Mouse (Mus musculus) neural tube, embryonic 13.5 days (tissue): Measurements from ENCODE around the gene Mpl. TPM values are rescaled to one million over a fixed set of nuclear protein-coding genes. Genes with fewer than 3 reads are reported as not detected.

ENCODE experiments used
- ATAC-seq: fragments of 200-750 bp; cut with Nextera tagmentation; 2 replicates; pipeline ENCODE4 v1.8.0; 2017; ENCODE audit warnings: low read depth, mild to moderate bottlenecking, moderate TSS enrichment, moderate library complexity
- H3K27ac ChIP-seq: fragments of 300-500 bp; sonication (generic); replicated peaks from 2 replicates; pipeline ENCODE4 v1.5.1; 2015; ENCODE audit warnings: moderate library complexity, mild to moderate bottlenecking, inconsistent platforms
- H3K27me3 ChIP-seq: fragments of 300-500 bp; sonication (generic); 2 replicates; pipeline ENCODE4 v1.6.1; 2015; ENCODE audit warnings: mild to moderate bottlenecking, inconsistent platforms
- H3K36me3 ChIP-seq: fragments of 300-500 bp; sonication (generic); 2 replicates; pipeline ENCODE4 v1.6.1; 2015; ENCODE audit warnings: mild to moderate bottlenecking, inconsistent platforms
- H3K4me1 ChIP-seq: fragments of 300-500 bp; sonication (generic); replicated peaks from 2 replicates; pipeline ENCODE4 v1.6.1; 2015; ENCODE audit warnings: inconsistent platforms
- H3K4me2 ChIP-seq: fragments of 300-500 bp; sonication (generic); 2 replicates; pipeline ENCODE4 v1.6.1; 2015; ENCODE audit warnings: inconsistent platforms, mild to moderate bottlenecking, moderate library complexity
- H3K4me3 ChIP-seq: fragments of 300-500 bp; sonication (generic); 2 replicates; pipeline ENCODE4 v1.5.1; 2015; ENCODE audit warnings: mild to moderate bottlenecking, inconsistent platforms
- H3K9ac ChIP-seq: fragments of 300-500 bp; sonication (generic); 2 replicates; pipeline ENCODE4 v1.6.1; 2015; ENCODE audit warnings: moderate library complexity, mild to moderate bottlenecking, inconsistent platforms
- H3K9me3 ChIP-seq: fragments of 300-500 bp; sonication (generic); 2 replicates; pipeline ENCODE4 v1.6.1; 2016; ENCODE audit warnings: inconsistent platforms
- WGBS: fragments of 180-500 bp; shearing (Covaris S2); methylation state at CpG from one replicate; pipeline ENCODE4 v1.1.7; 2015; 5-methylcytosine and 5-hydroxymethylcytosine counted together
- polyA plus RNA-seq: library from polyadenylated mRNA; unstranded; fragments of >200 nt; fragmentation: Nextera tagmentation; extraction: Ambion mirVana; gene quantifications from 2 replicates; pipeline ENCODE4 v1.2.1, GENCODE M21; 2015

Mpl gene
- polyA plus RNA-seq, 1 experiment from 2014 or later, result 0.42 TPM

DNA sequence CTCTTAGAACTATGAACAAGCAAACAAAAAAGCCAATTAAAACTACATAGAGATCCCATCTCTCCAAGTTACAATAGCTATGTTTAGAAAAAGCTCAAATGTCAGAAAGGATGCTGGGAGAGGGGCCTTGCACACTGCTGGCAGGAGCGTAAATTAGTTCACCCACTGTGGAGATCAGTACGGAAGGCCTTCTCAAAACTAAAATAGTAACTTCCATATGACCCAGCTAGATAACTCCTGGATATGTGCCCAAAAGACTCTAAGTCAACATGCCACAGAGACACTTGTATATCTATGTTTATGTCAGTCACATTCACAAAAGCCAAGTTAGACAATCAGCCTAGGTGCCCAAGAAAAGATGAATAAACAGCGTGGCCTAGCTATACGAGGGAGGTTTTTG lies 62.0 kb downstream of the Mpl start:
- 91% methylated on average over 4 of the region's 4 CpGs for WGBS
- ATAC-seq, result no peak
- H3K4me1 ChIP-seq, result no peaks in the 10 kb centered on the region
- H3K9ac ChIP-seq, result no peak overlapping the region
- peaks cover 99% of the 10 kb centered on the region for H3K36me3 ChIP-seq
- no peak overlapping the region for H3K4me2 ChIP-seq
- H3K27me3 ChIP-seq, result no peaks in the 10 kb centered on the region
- no peak overlapping the region for H3K4me3 ChIP-seq
- H3K27ac ChIP-seq, result no peak overlapping the region
- no peaks in the 10 kb centered on the region for H3K9me3 ChIP-seq

DNA sequence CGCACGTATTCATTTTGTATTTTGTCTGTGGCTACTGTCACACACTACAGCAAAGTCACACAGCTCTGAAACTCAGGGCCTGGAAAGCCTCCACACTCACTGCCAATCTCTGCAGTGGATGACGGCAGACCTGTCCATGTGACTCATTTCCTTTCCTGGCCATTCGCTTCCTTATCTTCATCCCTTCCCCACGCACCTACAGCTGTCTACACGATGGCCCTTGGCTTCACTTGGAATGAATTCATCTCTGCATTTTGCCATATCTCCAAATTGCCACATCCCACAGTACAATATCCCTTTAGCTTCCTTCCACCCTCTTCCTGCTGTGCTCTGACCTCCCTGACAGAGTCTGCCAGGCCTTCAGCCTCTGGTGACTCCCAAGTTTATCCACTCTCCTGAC lies 62.8 kb downstream of the Mpl start:
- Histone ChIP-seq H3K4me1 (no peaks in the 10 kb centered on the region), H3K36me3 (peaks cover 99% of the 10 kb centered on the region), H3K27me3 (no peaks in the 10 kb centered on the region), H3K4me2 (no peak overlapping the region), H3K27ac (no peak overlapping the region), H3K9me3 (no peaks in the 10 kb centered on the region), H3K9ac (no peak overlapping the region), H3K4me3 (no peak overlapping the region)
- WGBS, result 94% methylated on average over 6 of the region's 6 CpGs
- no peak for ATAC-seq

Other genes starting within 250 kb of the Mpl start
- 81.1 and 82.2 TPM in 2 replicates for gene Ptprf, start 166.1 kb downstream of the Mpl start, polyA plus RNA-seq
- gene Szt2, start 48.2 kb downstream of the Mpl start, polyA plus RNA-seq, result 7.8 and 9.1 TPM in 2 replicates
- 107 and 119 TPM in 2 replicates for gene Med8, start 48.2 kb downstream of the Mpl start, polyA plus RNA-seq
- 38.0 and 38.2 TPM in 2 replicates for gene Elovl1, start 29.4 kb downstream of the Mpl start, polyA plus RNA-seq
- 47.2 and 54.7 TPM in 2 replicates for gene Cdc20, start 20.2 kb downstream of the Mpl start, polyA plus RNA-seq
- 19.3 and 21.0 TPM in 2 replicates for gene Tie1, start 32.5 kb upstream of the Mpl start, polyA plus RNA-seq
- gene 2610528J11Rik, start 69.5 kb upstream of the Mpl start, polyA plus RNA-seq, result not detected in 2 replicates
- not detected in 2 replicates for gene Tmem125, start 86.5 kb upstream of the Mpl start, polyA plus RNA-seq
- gene Cfap57, start 163.3 kb upstream of the Mpl start, polyA plus RNA-seq, result 0.96 and 1.8 TPM in 2 replicates
- 108 and 129 TPM in 2 replicates for gene Ebna1bp2, start 163.3 kb upstream of the Mpl start, polyA plus RNA-seq
- not detected in 2 replicates for gene Olfr62, start 201.4 kb upstream of the Mpl start, polyA plus RNA-seq
- not detected in 2 replicates for gene Olfr1342, start 235.2 kb upstream of the Mpl start, polyA plus RNA-seq
- not detected in 2 replicates for gene Olfr1341, start 246.0 kb upstream of the Mpl start, polyA plus RNA-seq